Mouse (Mus musculus) G1E (cell line): Measurements from ENCODE around the gene Myo16. TPM values are rescaled to one million over a fixed set of nuclear protein-coding genes. Genes with fewer than 3 reads are reported as not detected.

Source experiments
- ATAC-seq: 2 replicates; pipeline ENCODE4 v1.8.0; 2016; ENCODE audit warnings: mild to moderate bottlenecking; ENCODE audit not compliant: insufficient number of reproducible peaks, poor library complexity, low FRiP score, severe bottlenecking; ENCODE audit errors: extremely low read depth
- DNase-seq: peaks from one replicate; pipeline ENCODE4 v3.0.0; 2012; ENCODE audit warnings: low spot score
- H3K27me3 ChIP-seq: 2 replicates; pipeline ENCODE4 v1.6.1; 2012; ENCODE audit warnings: mild to moderate bottlenecking, low read length, inconsistent platforms; ENCODE audit not compliant: insufficient read depth
- H3K36me3 ChIP-seq: replicated peaks from 2 replicates; pipeline ENCODE3; 2012; ENCODE audit warnings: mild to moderate bottlenecking, inconsistent platforms
- H3K4me1 ChIP-seq: 2 replicates; pipeline ENCODE4 v1.6.1; 2012; ENCODE audit warnings: low read depth, low read length, inconsistent platforms, mixed read lengths; ENCODE audit not compliant: insufficient read depth
- H3K4me3 ChIP-seq: 2 replicates; pipeline ENCODE4 v1.5.1; 2012; ENCODE audit warnings: low read depth, mild to moderate bottlenecking, inconsistent platforms, low read length, moderate library complexity, mixed read lengths
- H3K9me3 ChIP-seq: replicated peaks from 2 replicates; pipeline ENCODE4 v1.6.1; 2012; ENCODE audit warnings: inconsistent platforms
- CTCF ChIP-seq: IDR thresholded peaks from 2 replicates; pipeline ENCODE4 v1.5.1; 2012; ENCODE audit warnings: low read depth, low read length, inconsistent platforms, mixed read lengths
- GATA1 ChIP-seq: IDR thresholded peaks from 2 replicates; pipeline ENCODE4 v1.6.1; 2012; ENCODE audit warnings: borderline replicate concordance, low read length, inconsistent platforms, mixed read lengths
- GATA2 ChIP-seq: IDR thresholded peaks from 2 replicates; pipeline ENCODE4 v1.6.1; 2012; ENCODE audit warnings: low read depth, low read length, inconsistent platforms, borderline replicate concordance
- POLR2AphosphoS5 ChIP-seq: IDR thresholded peaks from 2 replicates; pipeline ENCODE4 v1.6.1; 2012; ENCODE audit warnings: low read depth, low read length, inconsistent platforms; ENCODE audit not compliant: insufficient replicate concordance
- TAL1 ChIP-seq: conservative IDR thresholded peaks from 2 replicates; pipeline ENCODE4 v1.6.1; 2012; ENCODE audit warnings: low read depth, low read length, inconsistent platforms, mixed read lengths
- polyA plus RNA-seq: library from polyadenylated mRNA; stranded (reverse); fragments of >175 nt; gene quantifications from 2 replicates; pipeline ENCODE4 v1.2.3, GENCODE M21; 2012
- total RNA-seq, 2 experiments: library from RNA; stranded (forward) in 1 of 2; stranded (reverse) in 1 of 2; fragments of 200-1000 nt in 1 of 2; fragments of >200 nt in 1 of 2; fragmentation: Nextera tagmentation in 1 of 2; gene quantifications; 2 replicates each; pipeline ENCODE4 v1.2.3; 2014 to 2017

Gene Myo16
- total and polyA plus RNA-seq, 3 experiments, result 0.27 to 0.90 (median 0.38) TPM

GRCm38 (mm10) chr8:10350451-10350850 is 196.7 kb downstream of the Myo16 start:
- ATAC-seq (no peak), DNase-seq (no peak)
- no peak for TF ChIP-seq TAL1
- no peak for TF ChIP-seq GATA2
- no peak for TF ChIP-seq POLR2AphosphoS5
- no peak for TF ChIP-seq GATA1
- no peak for TF ChIP-seq CTCF
- Histone ChIP-seq H3K4me1 (no peaks in the 10 kb centered on the region), H3K9me3 (no peaks in the 10 kb centered on the region), H3K36me3 (no peaks in the 10 kb centered on the region), H3K27me3 (no peaks in the 10 kb centered on the region), H3K4me3 (no peak overlapping the region)

GRCm38 (mm10) chr8:10358711-10359110 is 205.0 kb downstream of the Myo16 start:
- Histone ChIP-seq H3K4me1 (no peaks in the 10 kb centered on the region), H3K36me3 (no peaks in the 10 kb centered on the region), H3K9me3 (no peaks in the 10 kb centered on the region), H3K27me3 (peaks cover 6% of the 10 kb centered on the region; the same call in 1 of the 2 replicates), H3K4me3 (no peak overlapping the region)
- TF ChIP-seq GATA2, result no peak
- no peak for TF ChIP-seq TAL1
- no peak for TF ChIP-seq GATA1
- no peak for TF ChIP-seq POLR2AphosphoS5
- no peak for TF ChIP-seq CTCF
- DNase-seq (no peak), ATAC-seq (no peak)

GRCm38 (mm10) chr8:10362949-10363348 is 209.2 kb downstream of the Myo16 start:
- Histone ChIP-seq H3K9me3 (no peaks in the 10 kb centered on the region), H3K4me3 (no peak overlapping the region), H3K36me3 (no peaks in the 10 kb centered on the region), H3K27me3 (peaks cover 8% of the 10 kb centered on the region; the same call in 1 of the 2 replicates), H3K4me1 (no peaks in the 10 kb centered on the region)
- DNase-seq (no peak), ATAC-seq (no peak)
- no peak for TF ChIP-seq TAL1
- no peak for TF ChIP-seq GATA2
- no peak for TF ChIP-seq POLR2AphosphoS5
- TF ChIP-seq CTCF, result no peak
- TF ChIP-seq GATA1, result no peak

- no peaks in the 10 kb centered on the region for H3K9me3 ChIP-seq
- peaks cover 7% of the 10 kb centered on the region; the same call in 1 of the 2 replicates for H3K27me3 ChIP-seq
- no peaks in the 10 kb centered on the region for H3K4me1 ChIP-seq
- no peak overlapping the region for H3K4me3 ChIP-seq
- DNase-seq (no peak), ATAC-seq (no peak)
- no peaks in the 10 kb centered on the region for H3K36me3 ChIP-seq
- TF ChIP-seq TAL1 (no peak), GATA2 (no peak), POLR2AphosphoS5 (no peak), GATA1 (no peak), CTCF (no peak)
These were observed 210.1 kb downstream of the Myo16 start for GRCm38 (mm10) chr8:10363654-10364406.

GRCm38 (mm10) chr8:10366141-10366540 is 212.4 kb downstream of the Myo16 start:
- TF ChIP-seq GATA1 (no peak), GATA2 (no peak), POLR2AphosphoS5 (no peak), CTCF (no peak), TAL1 (no peak)
- Histone ChIP-seq H3K4me3 (no peak overlapping the region), H3K27me3 (peaks cover 5% of the 10 kb centered on the region; the same call in 1 of the 2 replicates), H3K4me1 (no peaks in the 10 kb centered on the region), H3K9me3 (no peaks in the 10 kb centered on the region), H3K36me3 (no peaks in the 10 kb centered on the region)
- DNase-seq (no peak), ATAC-seq (no peak)

- no peaks in the 10 kb centered on the region for H3K36me3 ChIP-seq
- DNase-seq, result no peak
- TF ChIP-seq TAL1 (no peak), GATA2 (no peak), POLR2AphosphoS5 (no peak), CTCF (no peak), GATA1 (no peak)
These were observed 218.9 kb downstream of the Myo16 start for GRCm38 (mm10) chr8:10372571-10372970.

GRCm38 (mm10) chr8:10387143-10387542 is 233.4 kb downstream of the Myo16 start:
- TF ChIP-seq TAL1, result no peak
- no peak for TF ChIP-seq GATA1
- DNase-seq (no peak), ATAC-seq (no peak)
- Histone ChIP-seq H3K36me3 (no peaks in the 10 kb centered on the region), H3K4me1 (no peaks in the 10 kb centered on the region), H3K9me3 (no peaks in the 10 kb centered on the region), H3K4me3 (no peak overlapping the region), H3K27me3 (peaks cover 10% of the 10 kb centered on the region; the same call in 1 of the 2 replicates)

More at GRCm38 (mm10) chr8:10372571-10372970, 218.9 kb downstream of the Myo16 start:
- no peaks in the 10 kb centered on the region for H3K4me1 ChIP-seq
- H3K27me3 ChIP-seq, result no peaks in the 10 kb centered on the region; the same call in 1 of the 2 replicates
- no peak for ATAC-seq
- H3K4me3 ChIP-seq, result no peak overlapping the region
- no peaks in the 10 kb centered on the region for H3K9me3 ChIP-seq
